Mouse (Mus musculus): ENCODE measurements around the gene Abcg8. TPM values are rescaled to one million over a fixed set of nuclear protein-coding genes. Genes with fewer than 3 reads are reported as not detected.

The Abcg8 gene
- polyA plus RNA-seq, 1 experiment from 2014 or later = not detected

GRCm38 (mm10) chr17:84641893-84642292 is 34.2 kb upstream of the Abcg8 start:
- Histone ChIP-seq H3K9ac (ENCODE audit: low read length) (no peak overlapping the region), H3K27ac (ENCODE audit: low read length) (no peak overlapping the region), H3K4me1 (replicated peaks; ENCODE audit: control insufficient read depth, insufficient read depth, low read length) (peaks cover 2% of the 10 kb centered on the region; the same call in 1 of the 2 replicates), H3K9me3 (ENCODE audit: control insufficient read depth, low read length) (no peaks in the 10 kb centered on the region), H3K4me2 (ENCODE audit: low read depth, low read length) (no peak overlapping the region), H3K4me3 (ENCODE audit: low read length) (no peak overlapping the region), H3K27me3 (ENCODE audit: control insufficient read depth, insufficient read depth, low read depth, low read length) (no peaks in the 10 kb centered on the region), H3K36me3 (ENCODE audit: control insufficient read depth, insufficient read depth, low read length) (peaks cover 4% of the 10 kb centered on the region; the same call in 1 of the 2 replicates)
- WGBS = 44% methylated on average over 3 of the region's 3 CpGs
- ATAC-seq (ENCODE audit: low read depth) = no peak

GRCm38 (mm10) chr17:84642324-84642723 is 33.8 kb upstream of the Abcg8 start:
- no peak for ATAC-seq (ENCODE audit: low read depth)
- Histone ChIP-seq H3K27me3 (ENCODE audit: control insufficient read depth, insufficient read depth, low read depth, low read length) (no peaks in the 10 kb centered on the region), H3K36me3 (ENCODE audit: control insufficient read depth, insufficient read depth, low read length) (no peaks in the 10 kb centered on the region), H3K9me3 (ENCODE audit: control insufficient read depth, low read length) (no peaks in the 10 kb centered on the region), H3K4me1 (replicated peaks; ENCODE audit: control insufficient read depth, insufficient read depth, low read length) (peaks cover 2% of the 10 kb centered on the region; the same call in 1 of the 2 replicates), H3K4me3 (ENCODE audit: low read length) (no peak overlapping the region), H3K27ac (ENCODE audit: low read length) (no peak overlapping the region), H3K4me2 (ENCODE audit: low read depth, low read length) (no peak overlapping the region), H3K9ac (ENCODE audit: low read length) (no peak overlapping the region)
- 84% methylated on average over 9 of the region's 9 CpGs for WGBS

GRCm38 (mm10) chr17:84644292-84645050 is 31.6 kb upstream of the Abcg8 start:
- no peak overlapping the region for H3K4me2 ChIP-seq (ENCODE audit: low read depth, low read length)
- H3K9me3 ChIP-seq (ENCODE audit: control insufficient read depth, low read length) = no peaks in the 10 kb centered on the region
- H3K27me3 ChIP-seq (ENCODE audit: control insufficient read depth, insufficient read depth, low read depth, low read length) = no peaks in the 10 kb centered on the region
- ATAC-seq (ENCODE audit: low read depth) = no peak
- H3K9ac ChIP-seq (ENCODE audit: low read length) = no peak overlapping the region
- H3K4me1 ChIP-seq (replicated peaks; ENCODE audit: control insufficient read depth, insufficient read depth, low read length) = peaks cover 2% of the 10 kb centered on the region; the same call in 1 of the 2 replicates
- no peak overlapping the region for H3K4me3 ChIP-seq (ENCODE audit: low read length)
- H3K27ac ChIP-seq (ENCODE audit: low read length) = no peak overlapping the region
- 47% methylated on average over 16 of the region's 16 CpGs for WGBS
- no peaks in the 10 kb centered on the region for H3K36me3 ChIP-seq (ENCODE audit: control insufficient read depth, insufficient read depth, low read length)

- Histone ChIP-seq H3K27ac (ENCODE audit: low read length) (no peak overlapping the region), H3K36me3 (ENCODE audit: control insufficient read depth, insufficient read depth, low read length) (no peaks in the 10 kb centered on the region), H3K27me3 (ENCODE audit: control insufficient read depth, insufficient read depth, low read depth, low read length) (no peaks in the 10 kb centered on the region), H3K9ac (ENCODE audit: low read length) (no peak overlapping the region), H3K4me2 (ENCODE audit: low read depth, low read length) (no peak overlapping the region), H3K4me3 (ENCODE audit: low read length) (no peak overlapping the region), H3K4me1 (replicated peaks; ENCODE audit: control insufficient read depth, insufficient read depth, low read length) (peaks cover 2% of the 10 kb centered on the region; the same call in 1 of the 2 replicates), H3K9me3 (ENCODE audit: control insufficient read depth, low read length) (no peaks in the 10 kb centered on the region)
- no peak for ATAC-seq (ENCODE audit: low read depth)
- WGBS = 38% methylated on average over 9 of the region's 9 CpGs
Observed at GRCm38 (mm10) chr17:84645119-84645518, 31.0 kb upstream of the Abcg8 start.

- Histone ChIP-seq H3K4me1 (replicated peaks; ENCODE audit: control insufficient read depth, insufficient read depth, low read length) (peaks cover 2% of the 10 kb centered on the region; the same call in 1 of the 2 replicates), H3K4me2 (ENCODE audit: low read depth, low read length) (no peak overlapping the region), H3K27ac (ENCODE audit: low read length) (no peak overlapping the region), H3K4me3 (ENCODE audit: low read length) (no peak overlapping the region), H3K9ac (ENCODE audit: low read length) (no peak overlapping the region), H3K9me3 (ENCODE audit: control insufficient read depth, low read length) (no peaks in the 10 kb centered on the region), H3K27me3 (ENCODE audit: control insufficient read depth, insufficient read depth, low read depth, low read length) (no peaks in the 10 kb centered on the region), H3K36me3 (ENCODE audit: control insufficient read depth, insufficient read depth, low read length) (no peaks in the 10 kb centered on the region)
- ATAC-seq (ENCODE audit: low read depth) = no peak
- 29% methylated on average over 3 of the region's 7 CpGs for WGBS
Observed at GRCm38 (mm10) chr17:84645894-84646293, 30.2 kb upstream of the Abcg8 start.

- H3K9ac ChIP-seq (ENCODE audit: low read length) = no peak overlapping the region
- no peak for ATAC-seq (ENCODE audit: low read depth)
- H3K4me3 ChIP-seq (ENCODE audit: low read length) = no peak overlapping the region
- 80% methylated on average over 2 of the region's 2 CpGs for WGBS
- H3K27ac ChIP-seq (ENCODE audit: low read length) = no peak overlapping the region
- no peaks in the 10 kb centered on the region for H3K36me3 ChIP-seq (ENCODE audit: control insufficient read depth, insufficient read depth, low read length)
- no peaks in the 10 kb centered on the region for H3K27me3 ChIP-seq (ENCODE audit: control insufficient read depth, insufficient read depth, low read depth, low read length)
- no peaks in the 10 kb centered on the region for H3K9me3 ChIP-seq (ENCODE audit: control insufficient read depth, low read length)
- H3K4me1 ChIP-seq (replicated peaks; ENCODE audit: control insufficient read depth, insufficient read depth, low read length) = peaks cover 2% of the 10 kb centered on the region; the same call in 1 of the 2 replicates
- H3K4me2 ChIP-seq (ENCODE audit: low read depth, low read length) = no peak overlapping the region
Observed at GRCm38 (mm10) chr17:84646477-84646876, 29.6 kb upstream of the Abcg8 start.

GRCm38 (mm10) chr17:84647630-84648029 is 28.5 kb upstream of the Abcg8 start:
- Histone ChIP-seq H3K4me1 (replicated peaks; ENCODE audit: control insufficient read depth, insufficient read depth, low read length) (peaks cover 2% of the 10 kb centered on the region; the same call in 1 of the 2 replicates), H3K27me3 (ENCODE audit: control insufficient read depth, insufficient read depth, low read depth, low read length) (no peaks in the 10 kb centered on the region), H3K27ac (ENCODE audit: low read length) (no peak overlapping the region), H3K4me3 (ENCODE audit: low read length) (no peak overlapping the region), H3K36me3 (ENCODE audit: control insufficient read depth, insufficient read depth, low read length) (no peaks in the 10 kb centered on the region), H3K9me3 (ENCODE audit: control insufficient read depth, low read length) (no peaks in the 10 kb centered on the region), H3K4me2 (ENCODE audit: low read depth, low read length) (no peak overlapping the region), H3K9ac (ENCODE audit: low read length) (no peak overlapping the region)
- 78% methylated on average over 4 of the region's 4 CpGs for WGBS
- no peak for ATAC-seq (ENCODE audit: low read depth)

GRCm38 (mm10) chr17:84650302-84651017 is 25.6 kb upstream of the Abcg8 start:
- no peaks in the 10 kb centered on the region for H3K27me3 ChIP-seq (ENCODE audit: control insufficient read depth, insufficient read depth, low read depth, low read length)
- 67% methylated on average over 9 of the region's 9 CpGs for WGBS
- no peak overlapping the region for H3K27ac ChIP-seq (ENCODE audit: low read length)
- H3K4me1 ChIP-seq (replicated peaks; ENCODE audit: control insufficient read depth, insufficient read depth, low read length) = peaks cover 2% of the 10 kb centered on the region; the same call in 1 of the 2 replicates
- H3K9ac ChIP-seq (ENCODE audit: low read length) = no peak overlapping the region
- H3K4me2 ChIP-seq (ENCODE audit: low read depth, low read length) = no peak overlapping the region
- no peak for ATAC-seq (ENCODE audit: low read depth)
- H3K36me3 ChIP-seq (ENCODE audit: control insufficient read depth, insufficient read depth, low read length) = no peaks in the 10 kb centered on the region
- H3K4me3 ChIP-seq (ENCODE audit: low read length) = no peak overlapping the region
- H3K9me3 ChIP-seq (ENCODE audit: control insufficient read depth, low read length) = no peaks in the 10 kb centered on the region

- no peak overlapping the region for H3K4me3 ChIP-seq (ENCODE audit: low read length)
- H3K4me1 ChIP-seq (replicated peaks; ENCODE audit: control insufficient read depth, insufficient read depth, low read length) = no peaks in the 10 kb centered on the region; the same call in 1 of the 2 replicates
- no peak overlapping the region for H3K27ac ChIP-seq (ENCODE audit: low read length)
- H3K4me2 ChIP-seq (ENCODE audit: low read depth, low read length) = no peak overlapping the region
- no peaks in the 10 kb centered on the region for H3K36me3 ChIP-seq (ENCODE audit: control insufficient read depth, insufficient read depth, low read length)
- H3K9ac ChIP-seq (ENCODE audit: low read length) = no peak overlapping the region
- no peaks in the 10 kb centered on the region for H3K27me3 ChIP-seq (ENCODE audit: control insufficient read depth, insufficient read depth, low read depth, low read length)
- 89% methylated on average over 9 of the region's 9 CpGs for WGBS
- no peak for ATAC-seq (ENCODE audit: low read depth)
- H3K9me3 ChIP-seq (ENCODE audit: control insufficient read depth, low read length) = no peaks in the 10 kb centered on the region
Observed at GRCm38 (mm10) chr17:84653544-84653943, 22.6 kb upstream of the Abcg8 start.

Measured in lung, embryonic 16.5 days (tissue).